Mouse (Mus musculus) liver, embryonic 14.5 days (tissue): Measurements from ENCODE around the gene Rpl18.

Experiments
- CTCF ChIP-seq: IDR thresholded peaks from 2 replicates; pipeline ENCODE4 v1.5.1; 2016; ENCODE audit warnings: antibody characterized with exemption, low read depth, control low read depth
- EP300 ChIP-seq: IDR thresholded peaks from 2 replicates; pipeline ENCODE4 v1.6.1; 2016; ENCODE audit warnings: antibody characterized with exemption, low read depth

DNA sequence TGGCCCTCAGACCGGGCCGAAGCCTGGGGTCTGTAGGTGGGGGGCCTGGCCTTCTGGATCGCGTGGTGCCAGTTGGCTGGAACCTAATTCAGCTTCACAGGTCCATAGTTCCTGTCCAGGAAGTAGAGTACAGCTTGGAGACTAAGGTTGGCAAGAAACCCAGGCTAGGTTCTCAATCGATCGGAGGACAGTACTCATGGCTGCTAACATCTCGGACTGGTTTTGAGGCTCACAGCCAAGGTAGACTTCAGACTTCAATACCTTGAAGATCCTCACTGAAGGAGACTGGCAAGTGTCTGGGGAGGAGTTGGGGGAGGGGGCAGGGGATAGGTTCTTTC lies 5.9 kb downstream of the Rpl18 start:
- TF ChIP-seq CTCF (no peak), EP300 (no peak)
